Mouse (Mus musculus) MN1 (cell line): Measurements from ENCODE around the gene Sesn1.
"Not testable (repeated sequence)": the region's sequence is repeated elsewhere in the genome, so short reads cannot be mapped to it uniquely, and the experiment has no call there.

ENCODE experiments used
- DNase-seq: peaks from one replicate; pipeline ENCODE4 v3.0.0-alpha.2; 2016; ENCODE audit warnings: low spot score

The Sesn1 gene

GRCm38 (mm10) chr10:41822573-41823281 is 13.0 kb downstream of the Sesn1 start:
- no peak for DNase-seq

- DNase-seq = not testable (repeated sequence)
These were observed 13.5 kb downstream of the Sesn1 start for GRCm38 (mm10) chr10:41823282-41823675.

- no peak for DNase-seq
These were observed 14.2 kb downstream of the Sesn1 start for GRCm38 (mm10) chr10:41823916-41824315.

GRCm38 (mm10) chr10:41825041-41825440 is 15.3 kb downstream of the Sesn1 start:
- DNase-seq = no peak

- no peak for DNase-seq
These were observed 16.3 kb downstream of the Sesn1 start for GRCm38 (mm10) chr10:41825996-41826395.

GRCm38 (mm10) chr10:41826526-41827116 is 16.9 kb downstream of the Sesn1 start:
- no peak for DNase-seq

- no peak for DNase-seq
These were observed 18.0 kb downstream of the Sesn1 start for GRCm38 (mm10) chr10:41827784-41828183.

- DNase-seq = no peak
These were observed 19.5 kb downstream of the Sesn1 start for GRCm38 (mm10) chr10:41829191-41829590.

- DNase-seq = no peak
These were observed 20.2 kb downstream of the Sesn1 start for GRCm38 (mm10) chr10:41829980-41830379.

GRCm38 (mm10) chr10:41830445-41830844 is 20.7 kb downstream of the Sesn1 start:
- DNase-seq = no peak

- DNase-seq = peak; percentile 86
These were observed 21.3 kb downstream of the Sesn1 start for GRCm38 (mm10) chr10:41830851-41831522.

GRCm38 (mm10) chr10:41832191-41832590 is 22.5 kb downstream of the Sesn1 start:
- no peak for DNase-seq

GRCm38 (mm10) chr10:41834131-41834530 is 24.4 kb downstream of the Sesn1 start:
- DNase-seq = no peak

- no peak for DNase-seq
These were observed 29.2 kb downstream of the Sesn1 start for GRCm38 (mm10) chr10:41838911-41839310.

GRCm38 (mm10) chr10:41847737-41848136 is 38.0 kb downstream of the Sesn1 start:
- no peak for DNase-seq

GRCm38 (mm10) chr10:41848721-41849120 is 39.0 kb downstream of the Sesn1 start:
- DNase-seq = no peak

GRCm38 (mm10) chr10:41859820-41860219 is 50.1 kb downstream of the Sesn1 start:
- no peak for DNase-seq

GRCm38 (mm10) chr10:41860275-41860688 is 50.5 kb downstream of the Sesn1 start:
- no peak for DNase-seq

GRCm38 (mm10) chr10:41863053-41863452 is 53.3 kb downstream of the Sesn1 start:
- DNase-seq = no peak

GRCm38 (mm10) chr10:41866069-41866837 is 56.5 kb downstream of the Sesn1 start:
- peak; percentile 80 for DNase-seq

GRCm38 (mm10) chr10:41866838-41867154 is 57.1 kb downstream of the Sesn1 start:
- DNase-seq = no peak

GRCm38 (mm10) chr10:41867956-41868355 is 58.2 kb downstream of the Sesn1 start:
- DNase-seq = no peak

GRCm38 (mm10) chr10:41870101-41870500 is 60.4 kb downstream of the Sesn1 start:
- DNase-seq = no peak
